Comparison of ENCODE assay signal across 12 mouse cellular contexts in genomic region chr4:62610142-62610675, GRCm38 (mm10). TPM values are rescaled to one million over a fixed set of nuclear protein-coding genes. Genes with fewer than 3 reads are reported as not detected.
DNase-seq lines count a peak whose midpoint lies in the region; ATAC-seq lines count a peak whose summit lies in the region.
"Had no signal": no experiment of that assay in that cellular context is flagged by ENCODE, and none has a peak within 500 bp of the region (broad histone marks: within the 10 kb centered on the region; RNA-seq: fewer than 3 reads in every experiment).

No protein-coding gene starts in this region.

- peaks cover 52% of the 10 kb centered on the region for H3K4me1 ChIP-seq in embryonic facial prominence, embryonic 14.5 days (ENCODE audit: control insufficient read depth, insufficient read depth, low read length)
- peaks cover 23% of the 10 kb centered on the region for H3K4me1 ChIP-seq in intestine, embryonic 16.5 days (ENCODE audit: control insufficient read depth, insufficient read depth, low read length)

- DNase-seq in cerebellum, adult 11-12 months: peak; percentile 61
- DNase-seq in cerebellum, postnatal 10 days: no peak
- peak; percentile 38 for DNase-seq in left cerebral cortex, postnatal 4 days
- no peak for DNase-seq in left cerebral cortex, postnatal 25 days (ENCODE audit: low spot score in 2 of 2)
- peak; percentile 76 for DNase-seq in embryonic facial prominence, embryonic 14.5 days (ENCODE audit: low spot score)
- DNase-seq in spleen, postnatal 14 days (ENCODE audit: low spot score in 2 of 2): no peak
- DNase-seq: layer of hippocampus, postnatal 36 days; liver, postnatal 0 days; right cerebral cortex, postnatal 14 days; thymus, adult 2 months had no signal

- no peaks in the 10 kb centered on the region for H3K27me3 ChIP-seq in embryonic facial prominence, embryonic 14.5 days (replicated peaks; ENCODE audit: control insufficient read depth, insufficient read depth, low read length)
- H3K27me3 ChIP-seq in intestine, embryonic 16.5 days (replicated peaks; ENCODE audit: control insufficient read depth, insufficient read depth, low read length): no peaks in the 10 kb centered on the region

- no peaks in the 10 kb centered on the region for H3K9me3 ChIP-seq in embryonic facial prominence, embryonic 14.5 days (ENCODE audit: control insufficient read depth, low read length)
- no peaks in the 10 kb centered on the region for H3K9me3 ChIP-seq in intestine, embryonic 16.5 days (ENCODE audit: control insufficient read depth, low read length)

- peak; percentile 47; the same call in 1 of the 2 replicates for ATAC-seq in embryonic facial prominence, embryonic 14.5 days (ENCODE audit: low read depth)
- ATAC-seq in intestine, embryonic 16.5 days: peak; percentile 23; the same call in 1 of the 2 replicates
- no peak for ATAC-seq in erythroblast, adult 5-6 weeks (replicated peaks; ENCODE audit: low FRiP score, poor library complexity, severe bottlenecking)
- ATAC-seq: liver, postnatal 0 days had no signal

- 28% methylated on average over 16 of the region's 16 CpGs for WGBS in embryonic facial prominence, embryonic 14.5 days
- WGBS in intestine, embryonic 16.5 days: 37% methylated on average over 16 of the region's 16 CpGs

- intact Hi-C loops in left cerebral cortex, postnatal 4 days (cut with DNase I): no loop called here
- intact Hi-C loops in left cerebral cortex, postnatal 25 days (cut with DNase I): no loop called here

- H3K27ac ChIP-seq in embryonic facial prominence, embryonic 14.5 days (replicated peaks; ENCODE audit: low read depth, low read length): peak overlapping the region; percentile 2; the same call in 1 of the 2 replicates
- H3K27ac ChIP-seq in intestine, embryonic 16.5 days (ENCODE audit: low read length): peak overlapping the region; percentile 7

- no peaks in the 10 kb centered on the region for H3K36me3 ChIP-seq in embryonic facial prominence, embryonic 14.5 days (ENCODE audit: control insufficient read depth, insufficient read depth, low read length)
- H3K36me3 ChIP-seq in intestine, embryonic 16.5 days (ENCODE audit: control insufficient read depth, insufficient read depth, low read length): no peaks in the 10 kb centered on the region

- no peak overlapping the region for H3K4me2 ChIP-seq in embryonic facial prominence, embryonic 14.5 days (ENCODE audit: low read depth, low read length)
- H3K4me2 ChIP-seq in intestine, embryonic 16.5 days (ENCODE audit: low read depth, low read length): no peak overlapping the region

- H3K9ac ChIP-seq in embryonic facial prominence, embryonic 14.5 days (ENCODE audit: low read depth, low read length): no peak overlapping the region
- H3K9ac ChIP-seq in intestine, embryonic 16.5 days (ENCODE audit: low read depth, low read length): 0 out of 2 replicates have a peak overlapping the region, but pooled peaks have one; percentile 20
- H3K9ac ChIP-seq: liver, postnatal 0 days had no signal

- H3K4me3 ChIP-seq in embryonic facial prominence, embryonic 14.5 days (ENCODE audit: low read depth, low read length): no peak overlapping the region
- no peak overlapping the region for H3K4me3 ChIP-seq in intestine, embryonic 16.5 days (ENCODE audit: low read length)

RNA-seq across cellular contexts. Expression of gene Rgs3, which starts 50.6 kb away (rescaled TPM):
- total RNA-seq in left cerebral cortex, postnatal 4 days (2021): 10 to 100 TPM; 46.7 to 46.8 TPM
- total RNA-seq in left cerebral cortex, postnatal 25 days (2021): 10 to 100 TPM; 24.1 to 27.4 TPM
- polyA plus RNA-seq in embryonic facial prominence, embryonic 14.5 days (2014; fragmentation: Nextera tagmentation; extraction: Ambion mirVana): 37.2 and 38.8 TPM in 2 replicates
- polyA plus RNA-seq in intestine, embryonic 16.5 days (2015; fragmentation: Nextera tagmentation; extraction: Ambion mirVana): 46.0 and 47.6 TPM in 2 replicates
- 13.4 and 18.8 TPM in 2 replicates for total RNA-seq in erythroblast, adult 5-6 weeks (2015; ENCODE audit: low replicate concordance)
- total RNA-seq in erythroblast, adult 5-6 weeks (2017; ENCODE audit: low replicate concordance): 2.5 and 4.5 TPM in 2 replicates

Comparison
In these comparisons a context has a peak if more than half of its experiments do, and no peak if none do; other contexts are left out.
1. DNase-seq: peak in cerebellum, adult 11-12 months (single experiment), left cerebral cortex, postnatal 4 days (single experiment) and embryonic facial prominence, embryonic 14.5 days (single experiment); none in cerebellum, postnatal 10 days (0 of 2), left cerebral cortex, postnatal 25 days (0 of 2) and spleen, postnatal 14 days (0 of 2).